Mouse (Mus musculus) neural tube, embryonic 11.5 days (tissue): ENCODE data around the gene Nipbl. TPM values are rescaled to one million over a fixed set of nuclear protein-coding genes. Genes with fewer than 3 reads are reported as not detected.

Experiments used
- ATAC-seq: fragments of 200-750 bp; cut with Nextera tagmentation; 2 replicates; pipeline ENCODE4 v1.8.0; 2017; ENCODE audit warnings: moderate number of reproducible peaks, mild to moderate bottlenecking, moderate TSS enrichment, moderate library complexity; ENCODE audit not compliant: insufficient read depth, low FRiP score, low TSS enrichment
- DNase-seq: peaks from one replicate; pipeline ENCODE4 v3.0.0-alpha.2; 2015; ENCODE audit warnings: low spot score
- H3K27ac ChIP-seq: fragments of 300-500 bp; sonication (generic); 2 replicates; pipeline ENCODE4 v1.5.1; 2014; ENCODE audit warnings: low read depth, mild to moderate bottlenecking, low read length
- H3K27me3 ChIP-seq: fragments of 300-500 bp; sonication (generic); 2 replicates; pipeline ENCODE4 v1.6.1; 2014; ENCODE audit warnings: mild to moderate bottlenecking, low read length, mixed read lengths; ENCODE audit not compliant: control insufficient read depth, insufficient read depth
- H3K36me3 ChIP-seq: fragments of 300-500 bp; sonication (generic); 2 replicates; pipeline ENCODE4 v1.6.1; 2014; ENCODE audit warnings: mild to moderate bottlenecking, low read length, moderate library complexity, mixed read lengths; ENCODE audit not compliant: control insufficient read depth, insufficient read depth
- H3K4me1 ChIP-seq: fragments of 300-500 bp; sonication (generic); 2 replicates; pipeline ENCODE4 v1.6.1; 2014; ENCODE audit warnings: low read length, mixed read lengths; ENCODE audit not compliant: control insufficient read depth, insufficient read depth
- H3K4me2 ChIP-seq: fragments of 300-500 bp; sonication (generic); 2 replicates; pipeline ENCODE4 v1.6.1; 2014; ENCODE audit warnings: low read depth, mild to moderate bottlenecking, moderate library complexity
- H3K4me3 ChIP-seq: fragments of 300-500 bp; sonication (generic); 2 replicates; pipeline ENCODE4 v1.5.1; 2014; ENCODE audit warnings: low read depth, low read length
- H3K9ac ChIP-seq: fragments of 300-500 bp; sonication (generic); 2 replicates; pipeline ENCODE4 v1.6.1; 2014; ENCODE audit warnings: mild to moderate bottlenecking, low read length
- H3K9me3 ChIP-seq: fragments of 300-500 bp; sonication (generic); 2 replicates; pipeline ENCODE4 v1.6.1; 2016; ENCODE audit warnings: low read length; ENCODE audit not compliant: control insufficient read depth
- WGBS: fragments of 180-500 bp; shearing (Covaris S2); extraction: QIAGEN DNeasy Blood & Tissue Kit; methylation state at CpG from one replicate; pipeline ENCODE4 v1.1.7; 2014; 5-methylcytosine and 5-hydroxymethylcytosine counted together
- polyA plus RNA-seq: library from polyadenylated mRNA; unstranded; fragments of >200 nt; fragmentation: Nextera tagmentation; extraction: Ambion mirVana; gene quantifications from 2 replicates; pipeline ENCODE4 v1.2.1, GENCODE M21; 2014

Nipbl gene
- polyA plus RNA-seq, 1 experiment from 2014 or later, result 24.1 TPM

DNA sequence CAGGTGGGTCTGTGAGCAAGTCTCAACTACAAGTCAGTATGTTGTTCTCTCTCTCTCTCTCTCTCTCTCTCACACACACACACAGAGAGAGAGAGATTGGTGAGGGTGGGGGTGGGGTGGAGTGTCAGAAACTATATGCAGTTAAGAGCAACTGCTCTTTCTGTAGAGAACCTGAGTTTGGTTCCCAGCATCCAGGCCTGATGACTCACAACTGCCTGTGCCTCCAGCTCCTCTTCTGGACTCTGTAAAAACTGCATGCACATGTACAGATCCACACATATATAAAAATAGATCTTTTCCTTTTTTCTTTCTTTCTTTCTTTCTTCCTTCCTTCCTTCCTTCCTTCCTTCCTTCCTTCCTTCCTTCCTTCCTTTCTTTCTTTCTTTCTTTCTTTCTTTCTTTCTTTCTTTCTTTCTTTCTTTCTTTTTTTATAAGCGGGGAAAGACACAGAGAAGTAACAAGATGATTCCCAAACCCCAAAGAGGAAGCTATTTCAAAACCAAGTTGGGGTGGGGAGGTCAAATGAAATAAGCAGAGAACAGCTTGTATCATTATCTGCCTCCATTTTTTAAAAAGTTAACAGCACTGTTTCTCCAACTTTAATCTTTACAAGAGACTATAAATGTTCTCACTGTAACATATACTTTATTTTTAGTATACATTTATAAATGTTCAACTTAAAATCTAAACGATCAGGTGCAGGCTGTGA lies 10.9 kb downstream of the Nipbl start:
- Histone ChIP-seq H3K27me3 (no peaks in the 10 kb centered on the region), H3K4me3 (no peak overlapping the region), H3K9ac (no peak overlapping the region), H3K36me3 (no peaks in the 10 kb centered on the region), H3K4me1 (no peaks in the 10 kb centered on the region), H3K9me3 (no peaks in the 10 kb centered on the region), H3K27ac (no peak overlapping the region), H3K4me2 (no peak overlapping the region)
- ATAC-seq (no peak), DNase-seq (no peak)
- 88% methylated on average over 2 of the region's 2 CpGs for WGBS

- Histone ChIP-seq H3K36me3 (no peaks in the 10 kb centered on the region), H3K4me1 (no peaks in the 10 kb centered on the region), H3K4me2 (no peak overlapping the region), H3K9ac (no peak overlapping the region), H3K27ac (no peak overlapping the region), H3K9me3 (no peaks in the 10 kb centered on the region), H3K4me3 (no peak overlapping the region), H3K27me3 (no peaks in the 10 kb centered on the region)
- DNase-seq (no peak), ATAC-seq (no peak)
- 98% methylated on average over 2 of the region's 2 CpGs for WGBS
Observed at GRCm38 (mm10) chr15:8432534-8432933, 11.7 kb downstream of the Nipbl start.

DNA sequence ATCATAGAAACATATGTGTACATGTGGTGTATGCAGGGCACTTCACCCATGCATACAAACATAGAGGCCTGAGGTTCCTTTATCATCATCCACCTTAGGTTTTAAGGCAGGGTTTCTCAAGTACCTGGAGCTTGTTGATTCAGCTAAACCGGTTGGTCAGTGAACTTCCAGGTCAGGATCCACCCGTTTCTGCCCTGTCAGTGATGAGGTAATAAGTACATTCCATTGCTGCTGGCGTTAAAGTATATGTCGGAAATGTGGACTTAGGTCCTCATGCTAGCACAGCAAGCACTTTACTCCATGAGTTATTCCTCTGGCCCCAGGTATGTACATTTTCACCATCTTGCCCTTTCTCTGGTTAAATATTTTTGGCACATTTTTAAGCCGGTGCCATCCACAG lies 14.8 kb downstream of the Nipbl start:
- Histone ChIP-seq H3K4me1 (no peaks in the 10 kb centered on the region), H3K27ac (no peak overlapping the region), H3K27me3 (no peaks in the 10 kb centered on the region), H3K4me2 (no peak overlapping the region), H3K9me3 (no peaks in the 10 kb centered on the region), H3K4me3 (no peak overlapping the region), H3K9ac (no peak overlapping the region), H3K36me3 (no peaks in the 10 kb centered on the region)
- WGBS, result 88% methylated on average over 5 of the region's 5 CpGs
- no peak for ATAC-seq
- no peak for DNase-seq

- Histone ChIP-seq H3K4me2 (no peak overlapping the region), H3K36me3 (no peaks in the 10 kb centered on the region), H3K4me3 (no peak overlapping the region), H3K9me3 (no peaks in the 10 kb centered on the region), H3K27ac (no peak overlapping the region), H3K27me3 (no peaks in the 10 kb centered on the region), H3K4me1 (no peaks in the 10 kb centered on the region), H3K9ac (no peak overlapping the region)
- ATAC-seq (no peak), DNase-seq (no peak)
- WGBS, result 17% methylated on average over 6 of the region's 6 CpGs
Observed at GRCm38 (mm10) chr15:8420909-8421308, 23.4 kb downstream of the Nipbl start.

- Histone ChIP-seq H3K9ac (no peak overlapping the region), H3K27ac (no peak overlapping the region), H3K4me3 (no peak overlapping the region), H3K9me3 (no peaks in the 10 kb centered on the region), H3K4me1 (no peaks in the 10 kb centered on the region), H3K27me3 (no peaks in the 10 kb centered on the region), H3K36me3 (no peaks in the 10 kb centered on the region), H3K4me2 (no peak overlapping the region)
- ATAC-seq (no peak), DNase-seq (no peak)
- WGBS, result 80% methylated on average over 4 of the region's 4 CpGs
Observed at GRCm38 (mm10) chr15:8416500-8417138, 27.6 kb downstream of the Nipbl start.

- DNase-seq (no peak), ATAC-seq (no peak)
- Histone ChIP-seq H3K27ac (no peak overlapping the region), H3K27me3 (no peaks in the 10 kb centered on the region), H3K9ac (no peak overlapping the region), H3K36me3 (no peaks in the 10 kb centered on the region), H3K4me2 (no peak overlapping the region), H3K9me3 (no peaks in the 10 kb centered on the region), H3K4me1 (no peaks in the 10 kb centered on the region), H3K4me3 (no peak overlapping the region)
- WGBS, result 97% methylated on average over 3 of the region's 3 CpGs
Observed at GRCm38 (mm10) chr15:8413356-8413755, 30.9 kb downstream of the Nipbl start.

DNA sequence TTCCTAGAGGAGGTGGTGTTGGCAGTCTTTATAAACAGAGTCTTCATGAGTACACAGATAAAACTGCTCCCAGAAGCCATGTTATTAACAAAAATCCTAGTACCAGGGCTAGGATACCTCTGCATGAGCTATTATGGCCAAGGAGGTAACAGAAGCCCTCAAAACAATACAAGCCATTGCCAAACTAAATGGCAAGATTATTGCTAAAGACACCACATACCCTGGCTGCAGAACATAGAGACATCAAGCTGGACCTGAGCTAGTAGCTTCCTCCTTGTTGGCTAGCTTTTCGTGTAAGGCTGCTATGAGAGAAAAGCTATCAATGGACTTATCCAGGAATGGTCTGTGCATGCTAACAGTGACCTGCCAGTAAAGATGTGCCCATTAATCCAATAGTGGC lies 32.4 kb downstream of the Nipbl start:
- Histone ChIP-seq H3K9ac (no peak overlapping the region), H3K9me3 (no peaks in the 10 kb centered on the region), H3K4me1 (no peaks in the 10 kb centered on the region), H3K36me3 (no peaks in the 10 kb centered on the region), H3K27ac (no peak overlapping the region), H3K27me3 (no peaks in the 10 kb centered on the region), H3K4me2 (no peak overlapping the region), H3K4me3 (no peak overlapping the region)
- DNase-seq (no peak), ATAC-seq (no peak)
- WGBS, result 94% methylated on average over 1 of the region's 1 CpGs

DNA sequence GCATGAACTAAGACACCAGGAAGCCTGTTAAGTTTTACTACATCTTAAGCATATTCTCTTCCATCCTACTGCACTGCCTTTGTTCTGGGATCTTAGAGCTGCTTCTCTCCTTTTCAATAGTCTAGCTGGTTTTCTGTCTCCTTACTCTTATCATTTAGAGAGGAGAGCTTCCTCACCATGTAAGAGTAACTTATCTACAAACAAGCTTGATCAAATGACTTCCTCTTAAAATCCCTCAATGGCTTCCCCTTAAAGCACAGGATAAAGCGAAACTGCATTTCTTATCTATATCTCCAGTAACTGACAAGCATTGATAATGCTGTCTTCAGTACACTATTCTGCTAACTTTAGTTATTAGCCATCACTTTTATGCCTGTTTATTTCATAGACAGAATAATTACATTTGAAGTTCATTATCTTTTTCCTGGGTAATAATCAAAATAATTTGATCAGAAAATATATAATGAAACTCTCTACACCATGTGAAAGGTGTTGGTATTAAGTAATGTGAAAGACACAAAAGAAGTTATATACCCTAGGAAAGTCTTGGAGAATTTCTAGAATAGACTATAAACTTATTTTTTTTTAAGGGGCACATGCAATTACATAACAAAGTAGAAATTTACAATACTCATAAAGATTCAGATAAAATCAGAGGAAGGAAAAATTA lies 33.0 kb downstream of the Nipbl start:
- Histone ChIP-seq H3K4me1 (no peaks in the 10 kb centered on the region), H3K9me3 (no peaks in the 10 kb centered on the region), H3K36me3 (no peaks in the 10 kb centered on the region), H3K4me3 (no peak overlapping the region), H3K27me3 (no peaks in the 10 kb centered on the region), H3K27ac (no peak overlapping the region), H3K9ac (no peak overlapping the region), H3K4me2 (no peak overlapping the region)
- 91% methylated on average over 1 of the region's 1 CpGs for WGBS
- ATAC-seq (no peak), DNase-seq (no peak)

- Histone ChIP-seq H3K36me3 (no peaks in the 10 kb centered on the region), H3K4me2 (no peak overlapping the region), H3K4me1 (no peaks in the 10 kb centered on the region), H3K9me3 (no peaks in the 10 kb centered on the region), H3K4me3 (no peak overlapping the region), H3K27me3 (no peaks in the 10 kb centered on the region), H3K9ac (no peak overlapping the region), H3K27ac (no peak overlapping the region)
- 84% methylated on average over 2 of the region's 2 CpGs for WGBS
- ATAC-seq (no peak), DNase-seq (no peak)
Observed at GRCm38 (mm10) chr15:8407082-8407481, 37.2 kb downstream of the Nipbl start.
